Mouse (Mus musculus): ENCODE measurements around the gene Ahnak. TPM values are rescaled to one million over a fixed set of nuclear protein-coding genes. Genes with fewer than 3 reads are reported as not detected.
"Not testable (repeated sequence)": the region's sequence is repeated elsewhere in the genome, so short reads cannot be mapped to it uniquely, and the experiment has no call there.

The Ahnak gene
- polyA plus RNA-seq, 1 experiment, result 126 TPM

DNA sequence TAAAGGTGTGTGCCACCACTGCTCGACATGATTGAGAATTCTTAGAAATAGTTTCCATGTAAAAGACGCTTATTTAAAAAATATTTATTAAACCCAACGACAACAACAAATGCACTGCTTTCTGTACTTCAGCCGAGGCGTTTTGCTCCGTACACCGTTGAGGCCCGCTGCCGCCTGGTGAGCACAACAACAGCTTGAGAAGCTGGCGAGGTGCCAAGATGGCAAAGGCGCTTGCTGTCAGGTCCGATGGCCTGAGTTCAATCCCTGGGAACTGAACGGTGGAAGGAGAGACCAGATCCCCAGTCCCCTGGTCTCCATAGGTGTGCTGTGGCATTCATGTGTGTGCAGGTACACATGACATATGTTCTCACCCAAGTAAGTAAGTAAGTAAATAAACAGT lies 108.4 kb downstream of the Ahnak start:
- no peak for DNase-seq (ENCODE audit: low spot score)

DNA sequence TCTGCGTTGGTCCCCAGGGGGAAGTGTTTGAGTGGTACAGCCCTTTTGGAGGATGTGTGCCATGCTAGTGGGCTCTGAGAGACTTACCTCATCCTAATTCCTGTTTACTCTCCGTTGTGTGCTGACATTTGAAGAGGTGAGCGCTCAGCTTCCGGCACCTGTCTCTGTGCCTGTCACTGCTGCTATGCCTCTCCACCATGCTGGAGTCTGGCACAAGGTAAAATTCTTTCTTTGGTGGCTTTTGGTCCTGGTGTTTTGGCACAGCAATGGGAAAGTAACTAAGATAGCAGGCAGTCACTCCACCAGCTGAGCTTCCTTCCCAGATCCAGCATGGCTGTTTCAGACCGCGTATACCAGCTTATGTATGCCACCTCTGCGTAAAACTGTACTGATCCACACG lies 110.7 kb downstream of the Ahnak start:
- peak; percentile 8 for DNase-seq (ENCODE audit: low spot score)

DNA sequence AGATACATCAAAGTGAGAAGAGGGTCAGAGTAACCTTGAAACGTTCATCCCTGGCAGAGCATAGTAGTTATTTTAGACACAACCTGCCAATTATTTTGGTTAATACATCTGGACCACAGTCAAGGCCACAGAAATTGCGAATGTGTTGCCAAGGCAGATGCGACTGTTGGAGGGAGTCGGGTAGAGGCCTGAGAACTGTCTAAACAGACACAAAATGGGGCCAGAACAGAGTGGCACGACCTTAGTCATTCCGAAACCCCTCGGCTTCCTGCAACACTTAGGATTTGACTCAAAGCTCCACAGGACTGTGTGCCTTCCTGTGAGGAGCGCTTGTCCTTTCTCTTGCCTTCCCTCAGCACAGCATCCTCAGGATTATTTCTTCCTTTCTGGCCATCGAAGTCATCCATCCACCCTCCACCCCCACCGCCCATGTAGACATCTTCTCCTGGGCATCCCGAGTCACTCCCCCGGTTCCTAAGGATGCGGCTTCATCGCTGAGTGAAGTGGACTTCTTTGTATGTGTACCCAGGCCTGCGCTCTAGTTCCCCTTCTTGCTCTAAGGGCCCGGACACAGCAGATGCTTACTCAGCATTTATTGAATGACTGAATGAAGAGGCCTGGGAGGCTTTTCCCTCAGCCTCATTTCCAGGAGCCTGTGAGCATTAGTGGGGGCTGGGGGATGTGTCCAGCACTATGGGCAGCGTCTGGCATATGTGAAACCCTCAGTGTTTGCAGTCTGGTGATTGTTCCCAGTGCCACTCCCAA lies 111.4 kb downstream of the Ahnak start:
- DNase-seq (ENCODE audit: low spot score), result peak; percentile 16

DNA sequence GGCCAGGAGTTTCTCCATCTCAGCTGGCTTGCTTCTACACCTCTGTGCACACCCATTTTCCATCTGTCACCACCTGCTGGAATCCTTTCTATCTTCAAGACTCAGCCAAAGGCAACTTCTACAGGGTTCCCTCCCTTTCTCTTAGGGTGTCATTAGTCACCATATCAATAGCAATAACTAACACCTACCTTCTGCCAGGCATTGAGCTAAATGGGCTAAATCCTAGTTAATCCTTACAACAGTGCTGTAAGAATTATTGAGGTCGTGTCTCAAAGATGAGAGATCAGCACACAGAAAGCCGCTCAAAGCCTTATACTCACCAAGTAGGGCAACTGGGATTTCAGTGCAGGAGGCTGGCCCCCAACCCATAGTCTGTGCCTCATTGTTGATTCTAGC lies 112.0 kb downstream of the Ahnak start:
- DNase-seq (ENCODE audit: low spot score), result peak; percentile 13

DNA sequence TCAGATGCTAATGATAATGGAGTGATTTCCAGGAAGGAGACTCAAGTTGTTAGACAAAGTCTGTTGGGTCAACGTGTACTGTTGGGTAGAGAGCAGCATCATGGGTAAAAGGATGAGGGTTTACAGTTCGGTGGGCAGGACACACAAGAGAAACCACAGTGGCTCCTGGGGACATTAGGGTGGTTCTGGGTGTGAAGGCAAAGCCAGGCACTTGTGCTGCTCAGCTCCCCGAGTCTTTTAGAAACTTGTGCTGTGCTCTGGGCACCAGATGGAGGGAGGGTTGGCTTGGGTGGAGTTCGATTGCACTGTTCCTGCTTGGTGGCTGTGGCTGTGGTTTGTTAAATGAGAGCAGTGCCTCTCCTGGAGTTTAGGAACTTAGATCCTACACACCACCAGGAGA lies 114.9 kb downstream of the Ahnak start:
- DNase-seq (ENCODE audit: low spot score), result no peak

DNA sequence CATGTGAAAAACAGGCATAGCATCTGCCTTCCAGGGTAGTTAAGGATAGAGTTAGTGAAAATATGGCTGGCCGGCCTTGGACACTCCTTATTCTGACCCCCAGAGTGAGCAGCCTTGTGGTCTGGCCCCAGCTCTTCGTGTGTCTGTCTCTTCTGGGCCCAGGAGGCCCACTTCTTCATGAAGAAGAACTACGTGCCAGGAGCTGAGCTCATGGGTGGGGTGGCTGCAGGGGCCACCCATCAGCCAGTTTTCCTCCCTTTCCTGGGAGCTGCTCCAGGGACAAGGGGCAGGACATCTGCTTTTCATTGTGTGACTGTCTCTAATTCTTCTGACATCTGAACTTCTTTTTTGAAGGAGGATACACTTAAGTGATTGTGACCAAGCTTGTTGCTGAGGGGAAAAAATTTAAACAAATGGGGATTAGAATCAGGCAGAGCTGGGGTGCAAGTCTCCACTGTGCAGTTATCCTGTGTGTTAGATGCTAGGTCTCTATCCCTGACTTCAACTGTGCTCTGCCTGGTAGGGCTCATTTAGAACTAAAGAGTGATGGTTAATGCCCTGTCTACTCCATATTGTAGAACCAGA lies 116.1 kb downstream of the Ahnak start:
- DNase-seq (ENCODE audit: low spot score), result peak; percentile 18

DNA sequence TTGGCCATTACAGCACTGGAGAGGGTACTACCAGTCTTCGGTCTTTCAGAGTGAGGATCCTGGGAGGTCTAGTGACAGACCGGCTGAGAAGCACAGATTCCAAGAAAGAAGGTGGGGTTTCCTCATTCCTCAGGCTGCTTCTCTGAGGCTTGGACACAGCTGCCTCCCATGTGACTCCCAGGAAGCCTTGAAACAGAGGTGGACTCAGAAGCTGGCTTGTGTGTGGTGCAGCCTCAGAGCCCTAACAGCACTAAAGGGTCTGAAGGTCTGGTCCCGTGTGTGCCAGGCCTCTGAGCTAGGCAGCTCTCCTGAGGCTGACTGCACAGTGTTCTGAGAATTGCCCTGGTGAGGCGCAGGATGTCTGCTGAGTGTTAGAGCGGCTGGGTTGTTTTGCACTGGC lies 117.0 kb downstream of the Ahnak start:
- DNase-seq (ENCODE audit: low spot score), result peak; percentile 28

DNA sequence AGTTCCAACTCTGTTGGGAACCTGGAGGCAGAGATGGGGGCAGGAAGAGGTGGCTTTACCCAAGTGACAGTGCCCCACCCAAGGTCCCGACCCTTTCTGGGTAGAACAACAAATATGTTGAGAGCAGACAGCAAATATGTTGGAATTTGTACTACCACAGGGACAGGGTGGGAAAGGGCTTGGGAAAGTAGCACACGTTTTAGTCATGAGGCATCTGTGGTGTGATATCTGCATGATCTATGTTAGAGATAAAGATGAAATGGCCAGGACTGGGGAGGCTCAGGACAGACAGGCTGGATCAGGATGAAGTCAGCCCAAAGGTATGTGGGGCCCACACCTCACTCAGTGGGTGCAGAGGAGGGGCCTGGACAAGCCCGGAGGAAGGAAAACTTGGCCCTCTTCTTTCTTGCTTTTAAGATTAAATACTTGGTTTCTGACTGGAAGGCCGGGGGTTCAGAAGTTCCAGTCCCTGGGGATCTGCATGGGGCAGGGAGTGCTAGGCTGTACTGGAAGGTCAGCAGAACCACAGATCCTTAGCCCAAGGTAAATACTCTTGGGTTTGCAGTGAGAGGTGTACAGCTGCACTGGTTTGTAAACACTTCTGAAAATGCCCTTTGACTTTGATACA lies 117.8 kb downstream of the Ahnak start:
- peak; percentile 47 for DNase-seq (ENCODE audit: low spot score)

DNA sequence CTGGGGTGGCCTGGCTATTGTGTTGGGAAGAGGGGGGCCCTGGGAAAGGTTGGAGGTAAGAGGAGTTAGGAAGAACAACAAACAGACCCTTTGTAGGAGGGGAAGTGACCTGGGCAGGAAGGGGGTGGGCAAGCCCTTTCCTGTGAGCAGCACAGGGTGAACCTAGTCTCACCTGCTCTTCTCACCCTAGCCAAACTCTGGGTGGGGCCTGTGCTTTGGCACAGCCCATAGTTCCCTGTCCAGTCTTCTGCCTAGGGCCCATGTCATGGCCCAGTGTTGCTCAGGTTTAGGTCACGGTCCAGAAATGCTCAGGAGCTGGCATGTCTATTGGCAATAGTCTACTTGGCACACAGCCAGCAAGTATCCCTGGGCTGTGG lies 118.3 kb downstream of the Ahnak start:
- DNase-seq (ENCODE audit: low spot score), result no peak

DNA sequence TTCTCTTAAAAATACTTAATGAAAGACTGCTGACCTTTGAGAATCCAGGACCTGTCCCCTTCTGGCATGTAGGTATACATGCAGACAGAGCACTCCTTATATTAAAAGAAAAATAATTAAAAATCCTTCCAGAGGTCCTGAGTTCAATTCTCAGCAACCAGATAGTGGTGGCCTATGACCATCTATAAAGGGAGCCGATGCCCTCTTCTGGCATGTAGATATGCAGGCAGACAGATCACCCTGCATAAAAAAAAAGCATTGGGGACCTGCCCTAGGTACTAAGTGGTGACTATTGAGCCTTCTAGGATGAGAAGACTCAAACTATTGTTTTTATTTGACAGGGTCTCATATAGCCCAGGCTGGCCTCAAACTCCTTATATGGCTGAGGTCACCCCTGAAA lies 119.5 kb downstream of the Ahnak start:
- no peak for DNase-seq (ENCODE audit: low spot score)

DNA sequence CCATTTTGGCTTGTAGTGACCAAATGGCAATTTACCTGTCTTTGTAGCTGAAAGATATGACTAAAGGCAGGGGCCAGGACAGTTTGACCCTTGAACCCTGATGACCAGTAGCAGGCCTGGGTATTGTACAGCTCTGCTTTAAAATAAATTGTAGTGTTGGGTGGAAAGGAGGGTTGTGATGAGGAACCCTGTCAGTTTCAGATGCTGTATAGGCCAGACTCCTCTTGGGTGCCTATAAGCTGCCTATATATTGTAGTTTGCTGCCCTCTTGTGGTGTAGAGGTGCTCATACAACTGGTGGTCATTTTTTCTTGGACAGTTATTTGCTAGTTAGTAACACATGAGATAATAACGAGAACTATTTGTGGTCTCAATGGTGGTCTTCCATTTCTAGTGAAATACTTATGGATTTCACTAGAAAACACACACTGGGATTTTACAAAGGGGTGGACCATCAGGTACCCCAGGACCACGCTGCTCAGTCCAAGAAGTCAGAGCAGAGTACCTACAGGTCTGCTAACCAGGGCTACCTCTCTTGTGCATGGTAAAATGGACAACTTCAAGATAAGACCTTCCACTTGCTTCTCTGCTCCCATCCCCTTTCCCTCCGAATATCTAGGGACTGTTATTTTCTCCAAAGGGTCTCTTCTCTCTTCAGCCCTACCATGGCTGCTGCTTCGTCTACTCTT lies 121.2 kb downstream of the Ahnak start:
- no peak for DNase-seq (ENCODE audit: low spot score)

DNA sequence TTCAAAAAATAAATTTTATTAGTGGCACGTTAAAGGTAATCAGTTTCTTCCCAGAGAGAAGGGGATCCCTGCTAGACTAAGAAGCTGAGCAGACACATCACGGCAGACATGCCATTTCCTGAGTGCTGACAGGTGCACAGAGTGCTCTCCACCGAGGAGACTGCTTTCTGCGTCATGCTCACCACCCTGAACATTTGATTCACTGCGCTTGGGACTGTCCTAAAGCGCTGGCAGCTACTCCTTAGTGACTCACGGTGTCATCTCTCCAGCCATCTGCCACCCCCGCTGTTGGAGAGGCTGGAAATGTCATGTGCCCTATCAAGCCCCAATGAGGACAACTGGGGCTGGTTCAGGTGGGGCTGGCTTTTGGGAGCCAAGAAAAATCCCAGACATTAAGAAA lies 123.0 kb downstream of the Ahnak start:
- no peak for DNase-seq (ENCODE audit: low spot score)

DNA sequence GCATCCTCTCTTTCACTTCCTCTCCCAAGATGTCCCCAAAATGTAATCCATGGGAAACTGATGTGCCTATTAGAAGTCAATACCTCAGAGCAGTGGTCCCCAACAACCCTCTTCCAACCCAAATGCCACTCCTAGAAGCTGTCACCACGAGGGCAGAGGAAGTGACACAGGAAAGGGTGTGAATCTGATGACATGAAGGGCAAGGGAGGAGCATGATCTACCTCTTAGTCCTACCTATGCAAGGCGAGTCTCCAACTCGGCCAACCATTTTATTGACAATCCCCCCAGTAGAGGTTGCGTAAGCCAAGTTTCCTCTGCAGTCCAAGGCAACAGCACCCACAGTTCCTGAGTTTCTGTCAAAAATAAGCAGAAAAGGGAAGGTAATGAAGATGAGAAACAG lies 127.2 kb downstream of the Ahnak start:
- no peak for DNase-seq (ENCODE audit: low spot score)

DNA sequence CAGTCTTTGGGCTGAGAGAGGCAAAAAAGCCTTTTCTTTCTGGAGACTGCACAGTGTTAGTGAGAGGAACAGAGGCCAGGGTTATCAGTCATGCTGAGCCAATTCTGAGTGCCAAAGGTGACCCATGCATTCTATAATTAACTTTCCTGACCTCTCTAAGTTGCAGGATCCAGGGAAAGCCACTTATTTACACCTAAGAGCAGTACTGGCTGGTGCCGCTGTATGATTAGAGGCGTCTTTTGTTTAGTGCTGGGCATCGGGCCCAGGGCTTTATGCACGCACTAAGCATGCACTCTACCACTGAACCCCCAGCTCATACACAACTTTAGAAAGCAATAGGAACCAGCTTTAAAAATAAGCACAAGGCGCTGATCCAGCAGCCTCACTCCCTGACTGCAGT lies 128.2 kb downstream of the Ahnak start:
- DNase-seq (ENCODE audit: low spot score), result no peak

DNA sequence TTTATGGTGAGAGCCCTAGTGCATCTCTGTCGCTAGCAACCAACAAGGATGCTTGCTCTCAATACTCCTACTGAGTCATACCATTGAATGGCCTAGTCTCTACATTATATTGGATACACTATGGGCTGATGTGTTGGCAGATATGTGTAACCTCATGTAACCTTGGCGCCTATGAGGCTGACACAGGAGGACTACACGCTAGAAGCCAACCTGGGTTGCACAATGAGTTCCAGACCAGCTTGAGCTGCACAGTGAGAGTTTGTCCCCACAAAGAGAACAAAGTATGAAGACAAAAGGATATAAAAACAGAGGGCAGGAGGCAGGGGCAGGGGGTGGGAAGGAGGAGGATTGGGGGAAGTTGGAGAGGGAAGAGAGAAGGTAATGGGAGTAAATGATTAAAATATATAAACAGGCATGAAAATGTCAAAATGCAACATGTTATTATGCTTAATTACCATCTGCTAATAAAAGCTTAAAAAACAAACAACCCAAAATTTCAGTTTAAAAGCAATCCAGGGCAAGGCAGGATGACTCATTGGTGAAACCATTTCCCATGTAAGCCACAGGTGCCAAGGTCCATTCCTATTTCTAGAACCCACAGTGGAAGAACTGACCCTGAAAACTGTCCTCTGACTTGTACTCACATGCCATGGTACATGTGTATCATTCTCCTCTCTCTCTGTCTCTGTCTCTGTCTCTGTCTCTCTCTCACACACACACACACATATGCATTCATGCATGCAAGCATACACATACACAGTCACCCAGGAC lies 130.8 kb downstream of the Ahnak start:
- no peak for DNase-seq (ENCODE audit: low spot score)

DNA sequence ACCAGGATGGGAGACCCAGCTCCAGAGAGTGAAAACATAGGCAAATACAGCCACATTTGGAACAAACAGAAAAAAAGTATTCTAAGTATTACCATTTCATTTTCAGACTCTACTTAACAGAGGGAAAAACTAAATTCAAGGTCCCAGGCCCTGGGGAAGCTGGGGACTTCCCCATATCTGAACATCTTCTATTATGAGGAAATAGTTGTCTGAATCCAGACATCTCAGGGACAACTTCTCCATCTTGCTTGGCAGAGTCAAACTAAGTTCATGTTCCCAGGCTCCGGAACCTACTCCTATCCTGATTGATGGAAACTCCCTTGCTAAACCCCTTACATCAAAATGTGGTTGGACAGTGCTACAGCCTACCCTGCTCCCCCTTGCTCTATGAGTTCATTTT lies 133.3 kb downstream of the Ahnak start:
- DNase-seq (ENCODE audit: low spot score), result no peak

DNA sequence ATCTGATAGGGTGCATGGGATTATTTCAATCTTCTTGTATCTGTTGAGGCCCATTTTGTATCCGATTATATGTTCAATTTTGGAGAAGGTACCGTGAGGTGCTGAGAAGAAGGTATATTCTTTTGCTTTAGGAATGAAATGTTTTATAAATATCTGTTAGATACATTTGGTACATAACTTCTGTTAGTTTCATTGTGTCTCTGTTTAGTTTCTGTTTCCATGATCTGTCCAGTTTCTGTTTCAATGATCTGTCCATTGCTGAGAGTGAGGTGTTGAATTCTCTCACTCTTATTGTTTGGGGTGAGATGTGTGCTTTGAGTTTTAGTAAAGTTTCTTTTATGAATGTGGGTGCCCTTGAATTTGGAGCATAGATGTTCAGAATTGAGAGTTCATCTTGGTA lies 134.9 kb downstream of the Ahnak start:
- not testable (repeated sequence) for DNase-seq (ENCODE audit: low spot score)

Other genes with a start within 250 kb of the Ahnak start
- 0.19 and 0.28 TPM in 2 replicates for gene 1700092M07Rik, start 248.6 kb upstream of the Ahnak start, polyA plus RNA-seq (2012; rRNA removed)
- gene Stx5a, start 247.9 kb upstream of the Ahnak start, polyA plus RNA-seq (2012; rRNA removed), result 96.5 and 99.1 TPM in 2 replicates
- gene Nxf1, start 232.2 kb upstream of the Ahnak start, polyA plus RNA-seq (2012; rRNA removed), result 196 and 275 TPM in 2 replicates
- 97.8 and 112 TPM in 2 replicates for gene Tmem223, start 218.3 kb upstream of the Ahnak start, polyA plus RNA-seq (2012; rRNA removed)
- 56.9 and 88.4 TPM in 2 replicates for gene Tmem179b, start 214.8 kb upstream of the Ahnak start, polyA plus RNA-seq (2012; rRNA removed)
- 7.7 and 8.4 TPM in 2 replicates for gene Taf6l, start 202.9 kb upstream of the Ahnak start, polyA plus RNA-seq (2012; rRNA removed)
- 63.3 and 81.5 TPM in 2 replicates for gene Polr2g, start 190.7 kb upstream of the Ahnak start, polyA plus RNA-seq (2012; rRNA removed)
- 2.1 and 2.5 TPM in 2 replicates for gene Zbtb3, start 186.7 kb upstream of the Ahnak start, polyA plus RNA-seq (2012; rRNA removed)
- 26.9 and 33.1 TPM in 2 replicates for gene Ttc9c, start 170.0 kb upstream of the Ahnak start, polyA plus RNA-seq (2012; rRNA removed)
- 60.7 and 73.9 TPM in 2 replicates for gene Hnrnpul2, start 169.3 kb upstream of the Ahnak start, polyA plus RNA-seq (2012; rRNA removed)
- gene AC129217.1, start 159.5 kb upstream of the Ahnak start, polyA plus RNA-seq (2012; rRNA removed), result 0.40 and 1.5 TPM in 2 replicates
- gene Bscl2, start 151.8 kb upstream of the Ahnak start, polyA plus RNA-seq (2012; rRNA removed), result 66.7 and 71.0 TPM in 2 replicates
- gene Gng3, start 150.1 kb upstream of the Ahnak start, polyA plus RNA-seq (2012; rRNA removed), result 0.29 and 0.44 TPM in 2 replicates
- 18.6 and 20.9 TPM in 2 replicates for gene Lrrn4cl, start 138.5 kb upstream of the Ahnak start, polyA plus RNA-seq (2012; rRNA removed)
- gene Ubxn1, start 117.8 kb upstream of the Ahnak start, polyA plus RNA-seq (2012; rRNA removed), result 175 and 179 TPM in 2 replicates
- 74.7 and 77.6 TPM in 2 replicates for gene Uqcc3, start 108.4 kb upstream of the Ahnak start, polyA plus RNA-seq (2012; rRNA removed)
- gene Lbhd1, start 105.6 kb upstream of the Ahnak start, polyA plus RNA-seq (2012; rRNA removed), result 3.1 and 4.9 TPM in 2 replicates
- gene Gm49403, start 105.4 kb upstream of the Ahnak start, polyA plus RNA-seq (2012; rRNA removed), result not detected in 2 replicates
- gene 1810009A15Rik, start 100.4 kb upstream of the Ahnak start, polyA plus RNA-seq (2012; rRNA removed), result 56.1 and 65.1 TPM in 2 replicates
- gene Gm49416, start 100.4 kb upstream of the Ahnak start, polyA plus RNA-seq (2012; rRNA removed), result 0.10 TPM in 1 of 2 replicates, not detected in the other
- gene Ints5, start 96.3 kb upstream of the Ahnak start, polyA plus RNA-seq (2012; rRNA removed), result 15.5 and 16.3 TPM in 2 replicates
- 98.1 and 104 TPM in 2 replicates for gene Ganab, start 91.2 kb upstream of the Ahnak start, polyA plus RNA-seq (2012; rRNA removed)
- 57.9 and 80.8 TPM in 2 replicates for gene B3gat3, start 68.9 kb upstream of the Ahnak start, polyA plus RNA-seq (2012; rRNA removed)
- gene Rom1, start 59.9 kb upstream of the Ahnak start, polyA plus RNA-seq (2012; rRNA removed), result 9.4 and 12.3 TPM in 2 replicates
- gene Eml3, start 59.7 kb upstream of the Ahnak start, polyA plus RNA-seq (2012; rRNA removed), result 40.5 and 45.3 TPM in 2 replicates
- 29.9 and 47.6 TPM in 2 replicates for gene Mta2, start 47.4 kb upstream of the Ahnak start, polyA plus RNA-seq (2012; rRNA removed)
- 21.8 and 24.1 TPM in 2 replicates for gene Tut1, start 35.4 kb upstream of the Ahnak start, polyA plus RNA-seq (2012; rRNA removed)
- 398 and 489 TPM in 2 replicates for gene Eef1g, start 22.2 kb upstream of the Ahnak start, polyA plus RNA-seq (2012; rRNA removed)
- 0.23 TPM in 1 of 2 replicates, not detected in the other for gene Scgb1a1, start 98.7 kb downstream of the Ahnak start, polyA plus RNA-seq (2012; rRNA removed)
- 2.7 and 4.5 TPM in 2 replicates for gene Asrgl1, start 146.4 kb downstream of the Ahnak start, polyA plus RNA-seq (2012; rRNA removed)

Data from urinary bladder, adult 2 months (tissue).